Mouse (Mus musculus): ENCODE measurements around the gene Kif19a. TPM values are rescaled to one million over a fixed set of nuclear protein-coding genes. Genes with fewer than 3 reads are reported as not detected.

Gene Kif19a
- total RNA-seq (2023), result under 1 TPM; 0.62 to 0.75 TPM

DNA sequence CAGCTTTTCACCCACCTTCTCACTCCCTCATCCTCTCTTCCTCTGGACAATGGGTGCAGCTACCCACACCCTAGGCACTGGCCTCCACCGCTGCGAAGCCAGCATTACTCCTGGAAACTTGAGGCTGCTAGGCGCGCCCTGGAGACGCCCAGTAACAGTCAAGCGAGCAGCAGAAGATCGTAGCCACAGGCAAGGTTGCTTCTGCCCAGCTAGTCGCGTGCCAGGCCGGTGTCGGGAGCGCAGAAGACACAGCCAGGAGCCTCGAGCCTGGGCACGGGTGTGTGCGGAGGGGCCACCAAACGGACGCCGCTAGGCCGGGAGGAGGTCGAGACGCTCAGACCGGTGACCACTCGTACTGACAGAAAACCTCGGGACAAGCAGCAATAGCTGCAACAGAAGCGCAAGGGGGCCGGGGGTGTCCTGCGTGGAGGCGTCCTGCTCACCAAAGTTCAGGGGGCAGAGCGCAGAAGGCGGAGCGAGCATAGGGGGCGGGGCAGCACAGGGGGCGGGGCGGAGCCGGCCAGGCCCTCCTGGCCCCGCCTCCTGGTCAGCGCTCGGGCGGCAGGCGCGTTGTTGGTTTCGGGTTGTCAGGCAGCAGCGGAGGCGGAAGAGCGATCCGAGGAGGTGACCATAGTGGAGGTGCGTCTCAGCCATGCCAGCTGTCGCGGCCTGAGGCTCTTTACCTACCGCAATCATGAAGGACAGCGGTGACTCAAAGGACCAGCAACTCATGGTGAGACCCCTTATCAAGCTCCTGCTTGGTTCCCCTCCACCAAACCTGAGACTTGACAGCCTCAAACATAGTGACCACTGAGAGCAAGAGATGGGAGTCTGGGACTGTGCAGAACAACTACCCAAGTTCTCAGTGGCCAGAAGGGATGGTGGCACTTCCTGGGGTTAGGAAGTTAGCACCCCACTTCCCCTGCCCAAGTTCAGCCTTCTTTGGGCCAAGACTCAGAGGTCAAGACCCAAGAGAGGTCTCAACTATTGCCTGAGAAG is at the start of gene Kif19a:
Gene Kif19a, plus strand, starts transcription at position 569 of the 999 bp plus-strand sequence.

DNA sequence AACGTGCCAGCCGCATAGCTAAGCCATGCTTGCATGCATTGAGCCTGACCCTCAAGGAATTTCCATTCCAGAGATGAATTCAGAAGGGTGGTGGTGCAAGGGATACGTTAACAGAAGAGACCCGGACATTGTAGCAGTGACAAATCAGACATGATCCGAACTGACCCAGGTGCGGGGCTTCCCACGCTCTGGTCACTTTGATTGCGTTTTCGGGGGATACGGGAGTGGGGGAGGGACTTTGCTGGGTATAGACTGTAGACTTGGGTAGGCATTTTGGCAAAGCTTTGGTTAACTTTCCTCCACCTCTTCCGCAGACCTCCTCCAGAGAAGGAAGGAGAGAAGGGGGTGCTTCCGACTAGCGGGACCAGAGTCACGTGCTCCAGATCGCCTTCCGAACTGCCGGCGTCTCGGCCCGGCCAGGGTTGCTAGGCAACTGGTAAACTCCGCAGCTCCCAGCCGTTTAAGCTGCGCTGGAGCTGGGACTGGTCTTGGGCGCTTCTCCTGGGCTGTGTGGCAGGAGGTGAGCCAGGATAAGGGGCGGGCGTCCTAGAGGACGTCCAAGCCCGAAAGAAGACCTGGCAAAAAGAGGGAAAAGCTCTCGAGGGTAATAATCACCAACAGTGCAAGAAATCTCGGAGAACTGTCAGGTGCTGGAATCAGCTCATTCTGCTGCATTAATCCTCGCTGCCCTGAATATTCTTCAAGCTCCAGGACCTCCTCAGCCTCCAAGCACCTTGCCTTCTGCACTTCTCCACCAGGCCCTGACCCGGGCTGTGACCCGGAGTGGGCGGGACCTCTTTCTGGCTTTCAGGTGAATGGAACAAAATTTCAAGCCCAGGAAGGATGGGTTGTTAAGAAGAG is 38.0 kb upstream of the Kif19a start, which contains the start of gene Dnaic2:
Gene Dnaic2, plus strand, starts transcription at position 444 of the 861 bp plus-strand sequence.

DNA sequence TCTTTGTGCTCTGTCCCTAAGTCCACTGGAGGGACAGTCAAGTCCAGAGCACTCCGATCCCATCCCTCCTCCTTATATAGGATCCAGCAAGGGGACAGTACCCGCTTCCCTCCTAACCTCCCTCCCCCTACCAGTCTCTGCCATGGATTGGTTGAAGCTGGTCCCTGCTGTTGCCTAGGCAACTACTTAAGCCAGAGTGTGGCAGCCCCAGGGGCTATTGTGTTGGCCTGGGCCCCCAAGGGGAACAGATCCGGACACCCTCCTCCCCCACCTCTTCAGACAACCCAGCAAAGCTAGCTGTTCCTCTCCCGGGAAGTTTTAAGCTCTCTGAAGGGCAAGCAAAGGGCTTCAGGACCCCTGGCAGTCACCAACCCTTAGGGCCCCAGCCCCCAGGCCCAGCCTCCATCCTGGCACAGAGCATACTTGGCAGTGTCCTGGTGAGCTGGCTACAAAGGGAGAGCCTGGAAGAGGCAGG is 30.7 kb downstream of the Kif19a start, which contains the start of gene Btbd17:
Gene Btbd17, minus strand, starts transcription at position 98 of the 475 bp plus-strand sequence.

DNA sequence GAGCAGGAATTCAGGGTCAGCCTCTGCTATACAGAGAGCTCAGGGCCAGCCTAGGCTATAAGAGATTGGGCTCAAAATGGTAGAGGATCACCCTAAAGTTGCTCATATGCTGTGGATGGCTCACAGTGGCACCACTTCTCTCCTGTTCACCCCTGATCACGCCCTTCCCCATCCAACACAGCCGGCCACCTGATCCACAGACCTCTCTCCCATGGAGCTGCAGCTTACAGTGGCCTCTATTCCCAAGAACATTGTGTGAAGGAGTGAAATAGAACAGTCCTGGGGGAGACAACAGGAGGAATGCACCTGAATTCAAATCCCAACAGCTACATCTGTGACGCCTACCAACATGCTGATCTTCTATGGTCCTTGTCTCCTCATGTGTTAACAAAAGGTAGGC is 33.4 kb downstream of the Kif19a start, which contains the start of gene Gpr142:
Gene Gpr142, plus strand, starts transcription at position 301 of the 400 bp plus-strand sequence.

Other genes starting within 250 kb of the Kif19a start
- gene Rpl38, start 96.9 kb upstream of the Kif19a start, total RNA-seq (2023), result 100 to 1,000 TPM; 669 to 713 TPM
- 1 to 10 TPM in 1 of 2 experiments, under 1 TPM in 1; 0.81 to 1.1 TPM for gene Ttyh2, start 90.0 kb upstream of the Kif19a start, total RNA-seq (2023)
- gene Dnaic2, start 38.0 kb upstream of the Kif19a start, total RNA-seq (2023), result not detected
- not detected for gene Btbd17, start 30.6 kb downstream of the Kif19a start, total RNA-seq (2023)
- gene Gpr142, start 33.5 kb downstream of the Kif19a start, total RNA-seq (2023), result not detected
- gene Gprc5c, start 85.8 kb downstream of the Kif19a start, total RNA-seq (2023), result 1 to 10 TPM; 2.4 to 4.4 TPM
- 10 to 100 TPM; 51.7 to 56.5 TPM for gene Cd300a, start 124.7 kb downstream of the Kif19a start, total RNA-seq (2023)
- 100 to 1,000 TPM; 126 to 137 TPM for gene Cd300lb, start 169.0 kb downstream of the Kif19a start, total RNA-seq (2023)
- under 1 TPM in 1 of 2 experiments, not detected in 1; 0.64 TPM for gene Cd300c, start 203.8 kb downstream of the Kif19a start, total RNA-seq (2023)
- 10 to 100 TPM; 70.2 to 85.4 TPM for gene Cd300ld, start 224.5 kb downstream of the Kif19a start, total RNA-seq (2023)
- gene Cd300c2, start 236.5 kb downstream of the Kif19a start, total RNA-seq (2023), result 10 to 100 TPM; 66.6 to 67.8 TPM

All from neutrophil, adult 83 days (primary cell).